Mouse (Mus musculus): ENCODE data around the gene Flt1. TPM values are rescaled to one million over a fixed set of nuclear protein-coding genes. Genes with fewer than 3 reads are reported as not detected.

The Flt1 gene
- polyA plus RNA-seq, 1 experiment = 2.9 TPM

DNA sequence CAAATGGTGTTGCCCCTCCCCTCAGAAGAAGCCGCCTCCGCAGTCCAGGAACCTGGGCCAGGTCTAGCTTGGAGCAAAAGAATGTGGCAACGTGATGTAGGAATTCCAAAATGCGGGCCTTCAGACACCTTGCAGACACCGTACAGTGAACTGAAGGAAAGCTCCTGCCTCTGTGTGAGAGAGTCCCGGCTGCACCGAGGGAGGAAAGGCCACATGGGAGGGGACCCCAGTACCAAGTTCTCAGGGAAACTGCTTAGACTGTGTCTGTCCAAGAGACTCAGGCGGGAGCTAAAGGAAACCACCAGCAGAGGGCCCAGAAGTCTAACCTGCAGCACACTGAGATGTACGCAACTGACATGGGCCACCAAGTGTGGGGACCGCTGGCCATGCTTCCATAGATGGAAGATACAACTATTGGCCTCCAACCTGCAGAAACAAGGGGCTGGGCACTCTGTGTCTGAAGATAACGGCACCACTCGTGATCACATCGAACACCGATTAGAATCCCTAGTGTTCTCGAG, 9.1 kb downstream of the Flt1 start:
- Histone ChIP-seq H3K4me1 (ENCODE audit: control insufficient read depth, insufficient read depth, insufficient read length) (no peaks in the 10 kb centered on the region; the same call in 1 of the 2 replicates), H3K27me3 (ENCODE audit: control insufficient read depth, insufficient read depth, low read length) (peaks cover 1% of the 10 kb centered on the region; the same call in 1 of the 2 replicates), H3K4me3 (ENCODE audit: extremely low read depth, insufficient read depth, insufficient read length) (no peak overlapping the region), H3K36me3 (ENCODE audit: control insufficient read depth, insufficient read depth, low read length) (no peaks in the 10 kb centered on the region), H3K27ac (ENCODE audit: insufficient read depth, low read length) (no peak overlapping the region)
- TF ChIP-seq POLR2A (IDR thresholded peaks at IDR 0.05; ENCODE audit: low read depth, low read length) (no peak), CTCF (IDR thresholded peaks at IDR 0.05; ENCODE audit: extremely low read depth, insufficient read depth, insufficient read length, insufficient replicate concordance) (no peak)
- DNase-seq (ENCODE audit: low read depth in 1 of 2, low spot score in 2 of 2) = no peak
- WGBS = 91% methylated on average over 15 of the region's 15 CpGs

- H3K36me3 ChIP-seq (ENCODE audit: control insufficient read depth, insufficient read depth, low read length) = no peaks in the 10 kb centered on the region
- no peak for DNase-seq (ENCODE audit: low read depth in 1 of 2, low spot score in 2 of 2)
- 89% methylated on average over 9 of the region's 9 CpGs for WGBS
- no peak overlapping the region for H3K27ac ChIP-seq (ENCODE audit: insufficient read depth, low read length)
- H3K4me1 ChIP-seq (ENCODE audit: control insufficient read depth, insufficient read depth, insufficient read length) = no peaks in the 10 kb centered on the region; the same call in 1 of the 2 replicates
- peaks cover 1% of the 10 kb centered on the region; the same call in 1 of the 2 replicates for H3K27me3 ChIP-seq (ENCODE audit: control insufficient read depth, insufficient read depth, low read length)
- H3K4me3 ChIP-seq (ENCODE audit: extremely low read depth, insufficient read depth, insufficient read length) = no peak overlapping the region
- TF ChIP-seq CTCF (IDR thresholded peaks at IDR 0.05; ENCODE audit: extremely low read depth, insufficient read depth, insufficient read length, insufficient replicate concordance) = no peak
- no peak for TF ChIP-seq POLR2A (IDR thresholded peaks at IDR 0.05; ENCODE audit: low read depth, low read length)
Measured at GRCm38 (mm10) chr5:147716276-147716675, 9.5 kb downstream of the Flt1 start.

- DNase-seq (ENCODE audit: low read depth in 1 of 2, low spot score in 2 of 2) = no peak
- Histone ChIP-seq H3K36me3 (ENCODE audit: control insufficient read depth, insufficient read depth, low read length) (no peaks in the 10 kb centered on the region), H3K4me3 (ENCODE audit: extremely low read depth, insufficient read depth, insufficient read length) (no peak overlapping the region), H3K4me1 (ENCODE audit: control insufficient read depth, insufficient read depth, insufficient read length) (no peaks in the 10 kb centered on the region; the same call in 1 of the 2 replicates), H3K27ac (ENCODE audit: insufficient read depth, low read length) (no peak overlapping the region), H3K27me3 (ENCODE audit: control insufficient read depth, insufficient read depth, low read length) (no peaks in the 10 kb centered on the region; the same call in 1 of the 2 replicates)
- TF ChIP-seq CTCF (IDR thresholded peaks at IDR 0.05; ENCODE audit: extremely low read depth, insufficient read depth, insufficient read length, insufficient replicate concordance) (no peak), POLR2A (IDR thresholded peaks at IDR 0.05; ENCODE audit: low read depth, low read length) (no peak)
- WGBS = 90% methylated on average over 13 of the region's 13 CpGs
Measured at GRCm38 (mm10) chr5:147715391-147715790, 10.4 kb downstream of the Flt1 start.

- 87% methylated on average over 4 of the region's 4 CpGs for WGBS
- H3K27me3 ChIP-seq (ENCODE audit: control insufficient read depth, insufficient read depth, low read length) = no peaks in the 10 kb centered on the region
- no peak for TF ChIP-seq POLR2A (IDR thresholded peaks at IDR 0.05; ENCODE audit: low read depth, low read length)
- TF ChIP-seq CTCF (IDR thresholded peaks at IDR 0.05; ENCODE audit: extremely low read depth, insufficient read depth, insufficient read length, insufficient replicate concordance) = no peak
- no peaks in the 10 kb centered on the region for H3K36me3 ChIP-seq (ENCODE audit: control insufficient read depth, insufficient read depth, low read length)
- H3K4me3 ChIP-seq (ENCODE audit: extremely low read depth, insufficient read depth, insufficient read length) = no peak overlapping the region
- DNase-seq (ENCODE audit: low read depth in 1 of 2, low spot score in 2 of 2) = no peak
- no peaks in the 10 kb centered on the region for H3K4me1 ChIP-seq (ENCODE audit: control insufficient read depth, insufficient read depth, insufficient read length)
- H3K27ac ChIP-seq (ENCODE audit: insufficient read depth, low read length) = no peak overlapping the region
Measured at GRCm38 (mm10) chr5:147708500-147708899, 17.3 kb downstream of the Flt1 start.

DNA sequence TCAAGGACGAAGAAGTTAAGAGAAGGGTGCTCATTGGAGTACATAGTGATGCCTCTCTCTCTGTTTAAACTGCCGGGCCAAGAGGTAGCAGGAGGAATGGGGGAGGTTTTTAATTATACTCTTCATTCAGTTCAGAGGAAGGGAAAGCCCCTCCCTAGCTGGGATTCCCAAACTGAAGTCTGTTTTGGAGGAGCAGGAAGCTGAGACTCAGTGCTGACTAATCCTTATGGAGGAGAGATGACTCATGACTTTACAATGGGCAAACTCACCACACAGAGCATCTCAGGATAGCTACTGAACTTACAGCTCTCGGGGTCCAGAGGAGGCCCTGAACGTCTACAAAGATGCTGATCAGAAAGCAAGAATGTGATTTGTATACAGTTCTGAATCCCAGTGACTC, 18.3 kb downstream of the Flt1 start:
- no peak overlapping the region for H3K27ac ChIP-seq (ENCODE audit: insufficient read depth, low read length)
- H3K4me1 ChIP-seq (ENCODE audit: control insufficient read depth, insufficient read depth, insufficient read length) = no peaks in the 10 kb centered on the region
- H3K27me3 ChIP-seq (ENCODE audit: control insufficient read depth, insufficient read depth, low read length) = no peaks in the 10 kb centered on the region
- TF ChIP-seq POLR2A (IDR thresholded peaks at IDR 0.05; ENCODE audit: low read depth, low read length) (no peak), CTCF (IDR thresholded peaks at IDR 0.05; ENCODE audit: extremely low read depth, insufficient read depth, insufficient read length, insufficient replicate concordance) (no peak)
- WGBS = 80% methylated on average over 4 of the region's 4 CpGs
- H3K36me3 ChIP-seq (ENCODE audit: control insufficient read depth, insufficient read depth, low read length) = no peaks in the 10 kb centered on the region
- H3K4me3 ChIP-seq (ENCODE audit: extremely low read depth, insufficient read depth, insufficient read length) = no peak overlapping the region
- no peak for DNase-seq (ENCODE audit: low read depth in 1 of 2, low spot score in 2 of 2)

GRCm38 (mm10) chr5:147704890-147705289, 20.9 kb downstream of the Flt1 start:
- Histone ChIP-seq H3K27me3 (ENCODE audit: control insufficient read depth, insufficient read depth, low read length) (no peaks in the 10 kb centered on the region), H3K36me3 (ENCODE audit: control insufficient read depth, insufficient read depth, low read length) (no peaks in the 10 kb centered on the region), H3K4me3 (ENCODE audit: extremely low read depth, insufficient read depth, insufficient read length) (no peak overlapping the region), H3K27ac (ENCODE audit: insufficient read depth, low read length) (no peak overlapping the region), H3K4me1 (ENCODE audit: control insufficient read depth, insufficient read depth, insufficient read length) (no peaks in the 10 kb centered on the region)
- TF ChIP-seq CTCF (IDR thresholded peaks at IDR 0.05; ENCODE audit: extremely low read depth, insufficient read depth, insufficient read length, insufficient replicate concordance) (no peak), POLR2A (IDR thresholded peaks at IDR 0.05; ENCODE audit: low read depth, low read length) (no peak)
- DNase-seq (ENCODE audit: low read depth in 1 of 2, low spot score in 2 of 2) = no peak
- WGBS = 90% methylated on average over 4 of the region's 4 CpGs

DNA sequence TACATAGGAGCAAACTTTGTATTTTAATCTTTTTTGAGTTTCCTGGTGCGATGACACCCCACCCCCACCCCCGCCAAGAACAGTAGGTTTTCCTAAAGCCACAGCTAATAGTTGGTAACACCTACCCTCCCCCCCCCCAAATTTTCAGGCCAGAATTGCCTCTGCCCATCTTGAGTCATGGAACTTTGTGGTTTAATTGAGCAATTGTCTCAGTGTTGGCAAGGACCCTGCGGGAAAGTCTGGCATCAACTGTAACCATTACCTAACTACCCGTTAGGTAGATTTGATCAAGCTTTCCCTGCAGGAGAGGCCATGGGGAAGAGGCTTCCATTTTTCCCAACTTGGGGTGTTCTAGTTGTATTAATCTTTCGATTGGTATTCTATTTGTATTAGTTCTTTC, 23.4 kb downstream of the Flt1 start:
- no peak for DNase-seq (ENCODE audit: low read depth in 1 of 2, low spot score in 2 of 2)
- H3K27me3 ChIP-seq (ENCODE audit: control insufficient read depth, insufficient read depth, low read length) = no peaks in the 10 kb centered on the region
- TF ChIP-seq POLR2A (IDR thresholded peaks at IDR 0.05; ENCODE audit: low read depth, low read length) (no peak), CTCF (IDR thresholded peaks at IDR 0.05; ENCODE audit: extremely low read depth, insufficient read depth, insufficient read length, insufficient replicate concordance) (no peak)
- H3K4me1 ChIP-seq (ENCODE audit: control insufficient read depth, insufficient read depth, insufficient read length) = no peaks in the 10 kb centered on the region
- H3K27ac ChIP-seq (ENCODE audit: insufficient read depth, low read length) = no peak overlapping the region
- H3K4me3 ChIP-seq (ENCODE audit: extremely low read depth, insufficient read depth, insufficient read length) = no peak overlapping the region
- H3K36me3 ChIP-seq (ENCODE audit: control insufficient read depth, insufficient read depth, low read length) = no peaks in the 10 kb centered on the region
- WGBS = 81% methylated on average over 5 of the region's 5 CpGs
